Mouse (Mus musculus) CH12.LX (cell line): ENCODE measurements around the gene Ppie.

ENCODE experiments used
- CTCF ChIP-seq, 2 experiments: IDR thresholded peaks in 1 of 2; conservative IDR thresholded peaks in 1 of 2; 2 replicates each; pipeline ENCODE4 v1.5.1; 2011 to 2012; ENCODE audit warnings: low read depth in 2 of 2, low read length in 2 of 2, improper control_type of control experiment in 1 of 2, inconsistent platforms in 1 of 2, mild to moderate bottlenecking in 1 of 2, moderate library complexity in 1 of 2
- E2F4 ChIP-seq: IDR thresholded peaks from 2 replicates; pipeline ENCODE4 v1.6.1; 2011; ENCODE audit warnings: low read depth, low read length, improper control_type of control experiment; ENCODE audit not compliant: insufficient replicate concordance
- ELF1 ChIP-seq: IDR thresholded peaks from 2 replicates; pipeline ENCODE4 v1.6.1; 2014; ENCODE audit warnings: low read depth, mild to moderate bottlenecking, inconsistent platforms, low read length, improper control_type of control experiment
- KAT2A ChIP-seq: IDR thresholded peaks from 2 replicates; pipeline ENCODE4 v1.6.1; 2012; ENCODE audit warnings: low read length, improper control_type of control experiment, inconsistent platforms; ENCODE audit not compliant: insufficient replicate concordance
- MAFK ChIP-seq: IDR thresholded peaks from 2 replicates; pipeline ENCODE4 v1.6.1; 2011; ENCODE audit warnings: low read length, improper control_type of control experiment; ENCODE audit not compliant: insufficient replicate concordance
- MYC ChIP-seq: IDR thresholded peaks from 2 replicates; pipeline ENCODE4 v1.6.1; 2011; ENCODE audit warnings: low read depth, mild to moderate bottlenecking, improper control_type of control experiment, low read length
- POLR2A ChIP-seq: IDR thresholded peaks from 2 replicates; pipeline ENCODE4 v1.6.1; 2011; ENCODE audit warnings: low read depth, mild to moderate bottlenecking, improper control_type of control experiment, low read length
- RCOR1 ChIP-seq: conservative IDR thresholded peaks from 2 replicates; pipeline ENCODE4 v1.6.1; 2012; ENCODE audit warnings: low read depth, mild to moderate bottlenecking, inconsistent platforms, low read length, improper control_type of control experiment
- SIN3A ChIP-seq: IDR thresholded peaks from 2 replicates; pipeline ENCODE4 v1.6.1; 2012; ENCODE audit warnings: low read length, improper control_type of control experiment, inconsistent platforms
- ZC3H11A ChIP-seq: IDR thresholded peaks from 2 replicates; pipeline ENCODE4 v1.6.1; 2012; ENCODE audit warnings: low read depth, mild to moderate bottlenecking, inconsistent platforms, low read length, improper control_type of control experiment

DNA sequence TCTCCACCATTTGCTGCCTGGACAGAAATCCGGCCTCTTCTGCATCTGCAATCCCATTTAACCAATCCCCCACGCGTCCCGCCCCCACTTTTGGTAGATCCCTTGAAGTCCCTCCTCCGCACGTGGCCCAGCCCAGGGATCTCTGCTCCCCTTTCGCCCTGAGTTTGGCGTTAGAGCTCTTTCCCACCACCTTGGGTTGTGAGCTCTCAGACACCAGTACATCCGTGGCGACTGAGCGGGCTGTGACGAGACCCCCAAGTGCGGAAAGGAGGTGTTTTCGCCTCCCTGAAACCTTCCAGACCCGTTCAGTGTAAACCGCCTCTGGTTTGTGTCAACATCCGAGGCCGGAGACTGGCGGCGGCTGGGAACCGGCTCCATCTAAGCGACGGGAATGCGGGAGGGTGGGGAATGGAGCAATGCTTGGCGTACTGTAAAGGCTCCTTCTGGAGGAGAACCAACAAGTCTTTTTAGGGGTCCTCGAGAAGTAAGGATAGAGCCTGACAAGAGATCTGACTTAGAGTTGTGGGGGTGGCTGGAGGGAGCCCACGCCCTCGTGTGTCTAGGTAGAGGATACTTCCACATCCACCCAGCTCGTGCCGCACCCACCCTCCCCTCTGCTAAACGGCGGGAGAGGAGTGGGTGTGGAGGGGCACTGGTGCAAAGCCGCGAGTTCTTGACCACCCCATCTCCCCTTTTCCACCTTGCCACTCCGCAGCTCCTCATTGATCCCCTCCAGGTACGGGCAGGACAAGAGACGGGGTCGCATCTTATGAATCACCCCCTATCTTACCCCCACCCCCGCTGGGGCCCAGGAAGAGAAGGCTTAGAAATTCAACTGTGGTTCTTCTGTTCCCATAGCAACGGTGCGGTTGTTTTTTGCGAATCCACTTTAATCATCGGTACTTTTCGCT is 42.8 kb upstream of the Ppie start, which contains the start of gene Hpcal4:
- TF ChIP-seq RCOR1: no peak
- TF ChIP-seq CTCF (conservative IDR thresholded peaks at IDR 0.05 in 1 of 2, IDR thresholded peaks at IDR 0.05 in 1 of 2; ENCODE audit: low read depth in 2 of 2, low read length in 2 of 2): no peak
- no peak for TF ChIP-seq E2F4
- no peak for TF ChIP-seq SIN3A
- no peak for TF ChIP-seq KAT2A
- no peak for TF ChIP-seq ZC3H11A
- no peak for TF ChIP-seq MAFK
- TF ChIP-seq MYC: no peak
- no peak for TF ChIP-seq ELF1
- TF ChIP-seq POLR2A: no peak
